Mouse (Mus musculus) heart, embryonic 13.5 days (tissue): ENCODE measurements around the gene Nrde2. TPM values are rescaled to one million over a fixed set of nuclear protein-coding genes. Genes with fewer than 3 reads are reported as not detected.
A peak's percentile ranks its signal among the peaks of the same experiment; 100 is the strongest.

Source experiments
- ATAC-seq: fragments of 200-750 bp; cut with Nextera tagmentation; 2 replicates; pipeline ENCODE4 v1.8.0; 2017; ENCODE audit warnings: moderate TSS enrichment; ENCODE audit not compliant: insufficient number of reproducible peaks, low FRiP score, low TSS enrichment; ENCODE audit errors: extremely low read depth
- H3K27ac ChIP-seq: fragments of 300-500 bp; sonication (generic); replicated peaks from 2 replicates; pipeline ENCODE4 v1.5.1; 2015; ENCODE audit warnings: moderate library complexity, mild to moderate bottlenecking, inconsistent platforms
- H3K27me3 ChIP-seq: fragments of 300-500 bp; sonication (generic); replicated peaks from 2 replicates; pipeline ENCODE4 v1.6.1; 2015; ENCODE audit warnings: mild to moderate bottlenecking, inconsistent platforms
- H3K36me3 ChIP-seq: fragments of 300-500 bp; sonication (generic); 2 replicates; pipeline ENCODE4 v1.6.1; 2015; ENCODE audit warnings: mild to moderate bottlenecking, inconsistent platforms
- H3K4me1 ChIP-seq: fragments of 300-500 bp; sonication (generic); 2 replicates; pipeline ENCODE4 v1.6.1; 2015; ENCODE audit warnings: inconsistent platforms
- H3K4me2 ChIP-seq: fragments of 300-500 bp; sonication (generic); 2 replicates; pipeline ENCODE4 v1.6.1; 2015; ENCODE audit warnings: inconsistent platforms, mild to moderate bottlenecking, moderate library complexity
- H3K4me3 ChIP-seq: fragments of 300-500 bp; sonication (generic); 2 replicates; pipeline ENCODE4 v1.5.1; 2015; ENCODE audit warnings: moderate library complexity, mild to moderate bottlenecking, inconsistent platforms
- H3K9ac ChIP-seq: fragments of 300-500 bp; sonication (generic); 2 replicates; pipeline ENCODE4 v1.6.1; 2015; ENCODE audit warnings: inconsistent platforms, mild to moderate bottlenecking, moderate library complexity
- H3K9me3 ChIP-seq: fragments of 300-500 bp; sonication (generic); 2 replicates; pipeline ENCODE4 v1.6.1; 2016; ENCODE audit warnings: inconsistent platforms
- WGBS: fragments of 180-500 bp; shearing (Covaris S2); methylation state at CpG from one replicate; pipeline ENCODE4 v1.1.7; 2015; ENCODE audit warnings: mixed read lengths; 5-methylcytosine and 5-hydroxymethylcytosine counted together
- polyA plus RNA-seq: library from polyadenylated mRNA; unstranded; fragments of >200 nt; fragmentation: Nextera tagmentation; extraction: Ambion mirVana; gene quantifications from 2 replicates; pipeline ENCODE4 v1.2.1, GENCODE M21; 2015

The Nrde2 gene
- polyA plus RNA-seq, 1 experiment from 2014 or later: 8.9 TPM

DNA sequence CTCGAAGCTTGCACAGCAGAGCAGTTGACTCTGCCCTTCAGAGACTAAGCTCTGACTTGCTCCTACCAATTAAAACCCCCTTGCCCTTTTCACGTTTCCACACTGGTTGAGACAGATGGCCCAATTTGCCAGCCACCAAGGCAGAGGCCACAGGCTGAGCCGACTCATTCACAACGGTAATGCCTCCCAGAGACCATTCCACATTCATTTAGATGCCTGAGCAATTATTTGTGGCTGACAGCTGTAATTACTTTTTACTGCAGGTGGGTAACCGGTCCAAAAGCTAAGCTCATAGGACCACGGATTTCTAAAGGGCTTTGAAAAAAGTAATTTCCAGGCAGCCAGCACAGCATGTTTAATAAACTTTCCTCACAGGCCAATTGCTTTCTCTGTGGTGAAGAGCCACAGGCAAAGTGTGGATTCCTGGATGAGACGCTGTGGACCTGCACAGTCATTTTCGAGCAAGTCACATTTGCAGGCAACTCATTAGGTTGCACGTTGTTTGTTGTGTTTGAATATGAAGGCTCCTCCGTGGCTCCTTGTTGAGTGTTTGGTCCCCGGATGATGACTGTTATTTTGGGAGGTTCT, 17.1 kb upstream of the Nrde2 start:
- 60% methylated on average over 11 of the region's 11 CpGs for WGBS

DNA sequence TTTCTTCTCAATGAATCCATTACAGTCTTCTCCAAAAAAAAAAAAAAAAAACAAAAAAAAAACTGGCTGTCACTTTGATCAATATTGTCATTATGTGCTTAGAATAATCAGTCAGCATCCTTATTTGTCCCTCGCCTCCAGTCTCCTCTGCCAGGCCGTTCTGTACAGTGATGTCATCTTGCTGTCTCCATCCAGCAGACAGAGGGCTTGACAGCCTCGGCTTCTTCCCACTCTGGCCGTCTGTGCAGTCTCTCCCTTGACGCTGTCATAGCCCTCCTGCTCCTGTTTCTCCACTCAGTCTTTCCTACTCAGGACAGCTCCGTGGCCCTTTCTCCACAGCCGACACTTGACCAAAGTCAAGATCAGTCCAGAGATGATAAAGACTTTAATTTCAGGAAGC, 13.0 kb upstream of the Nrde2 start:
- WGBS: 41% methylated on average over 7 of the region's 7 CpGs
- H3K4me3 ChIP-seq: no peak overlapping the region

More for the DNA sequence above, 17.1 kb upstream of the Nrde2 start:
- no peaks in the 10 kb centered on the region for H3K36me3 ChIP-seq
- H3K4me3 ChIP-seq: no peak overlapping the region
- no peak for ATAC-seq
- H3K4me1 ChIP-seq: no peaks in the 10 kb centered on the region
- no peaks in the 10 kb centered on the region for H3K27me3 ChIP-seq
- H3K27ac ChIP-seq: no peak overlapping the region
- H3K9me3 ChIP-seq: no peaks in the 10 kb centered on the region
- H3K9ac ChIP-seq: no peak overlapping the region
- H3K4me2 ChIP-seq: no peak overlapping the region

DNA sequence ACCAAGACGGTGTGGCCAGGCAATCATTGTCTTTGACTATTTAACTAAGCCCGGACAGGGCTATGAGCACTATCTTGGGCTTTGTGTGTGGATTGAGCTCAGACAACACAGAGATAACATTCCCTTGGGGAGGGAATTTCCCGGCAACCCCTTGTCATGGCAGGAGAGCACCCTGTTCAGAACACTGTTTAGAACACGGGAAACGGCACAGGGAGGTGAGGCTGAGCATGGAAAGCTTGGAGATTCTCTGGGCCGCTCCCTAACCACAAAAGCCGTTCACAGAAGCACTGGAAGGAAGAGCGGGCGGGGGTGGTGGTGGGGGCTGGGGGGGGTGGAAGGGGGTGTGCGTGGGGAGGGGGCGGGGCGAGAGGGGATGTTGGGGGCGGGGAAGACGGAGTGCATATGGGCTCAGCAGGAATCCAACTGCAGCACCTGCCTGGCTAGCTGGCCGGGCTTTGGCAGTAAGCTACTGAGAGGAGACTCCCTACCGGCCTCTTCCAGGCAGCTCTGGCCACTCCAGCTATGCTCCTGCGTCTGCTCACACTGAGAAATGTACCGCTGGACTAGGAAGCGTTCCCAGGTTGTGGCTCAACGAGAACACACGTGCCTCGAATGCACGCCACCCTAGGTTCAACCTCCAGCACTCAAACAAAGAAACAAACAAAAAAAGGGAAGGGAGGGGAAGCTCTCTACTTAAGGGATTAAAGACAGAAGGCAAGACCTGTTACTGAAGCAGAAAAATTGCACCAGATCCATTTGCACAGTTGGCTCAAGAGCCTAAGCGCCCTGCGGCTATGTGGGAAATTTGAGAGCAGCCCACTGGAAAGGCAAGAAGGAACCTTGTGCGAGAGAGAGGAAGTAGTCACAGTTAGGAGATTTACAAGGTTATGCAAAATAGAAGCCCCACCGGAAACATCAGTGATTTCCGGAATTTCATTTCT, 8.7 kb upstream of the Nrde2 start:
- H3K4me3 ChIP-seq: peak overlapping the region; percentile 46
- 10% methylated on average over 25 of the region's 28 CpGs for WGBS
- H3K9me3 ChIP-seq: no peaks in the 10 kb centered on the region
- peak overlapping the region; percentile 53; the same call in 1 of the 2 replicates for H3K27ac ChIP-seq
- peaks cover 11% of the 10 kb centered on the region for H3K4me1 ChIP-seq
- no peaks in the 10 kb centered on the region for H3K27me3 ChIP-seq
- H3K4me2 ChIP-seq: peak overlapping the region; percentile 74
- no peak; the same call in 1 of the 2 replicates for ATAC-seq
- peak overlapping the region; percentile 72 for H3K9ac ChIP-seq
- no peaks in the 10 kb centered on the region for H3K36me3 ChIP-seq

More for the DNA sequence above, 13.0 kb upstream of the Nrde2 start:
- Histone ChIP-seq H3K27me3 (no peaks in the 10 kb centered on the region), H3K9me3 (no peaks in the 10 kb centered on the region), H3K4me2 (no peak overlapping the region), H3K9ac (no peak overlapping the region), H3K27ac (no peak overlapping the region), H3K36me3 (no peaks in the 10 kb centered on the region), H3K4me1 (peaks cover 11% of the 10 kb centered on the region)
- no peak for ATAC-seq

DNA sequence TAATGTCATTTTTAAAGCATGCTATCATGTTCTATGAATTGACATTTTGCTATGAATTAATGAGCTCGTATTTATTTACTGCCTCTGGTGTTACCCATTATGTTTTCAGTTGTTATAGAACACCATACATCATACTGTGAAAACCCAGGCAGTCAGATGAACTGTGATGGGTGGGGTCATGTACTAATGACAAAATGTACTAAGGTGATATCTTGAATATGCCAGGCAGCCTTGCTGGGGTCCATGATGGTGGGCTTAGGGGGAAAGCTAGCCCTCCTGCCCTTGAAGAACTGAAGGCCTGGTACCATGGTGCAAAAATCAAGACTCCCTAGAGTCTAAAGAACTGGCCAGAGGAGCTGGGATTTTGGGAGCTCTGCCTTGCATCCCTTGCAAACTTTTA, 8.0 kb upstream of the Nrde2 start:
- peak overlapping the region; percentile 53; the same call in 1 of the 2 replicates for H3K27ac ChIP-seq
- H3K9ac ChIP-seq: peak overlapping the region; percentile 72
- ATAC-seq: no peak
- peak overlapping the region; percentile 46; the same call in 1 of the 2 replicates for H3K4me3 ChIP-seq
- H3K9me3 ChIP-seq: no peaks in the 10 kb centered on the region
- peak overlapping the region; percentile 74 for H3K4me2 ChIP-seq
- 88% methylated on average over 1 of the region's 1 CpGs for WGBS
- H3K4me1 ChIP-seq: peaks cover 11% of the 10 kb centered on the region
- no peaks in the 10 kb centered on the region for H3K36me3 ChIP-seq
- no peaks in the 10 kb centered on the region for H3K27me3 ChIP-seq

DNA sequence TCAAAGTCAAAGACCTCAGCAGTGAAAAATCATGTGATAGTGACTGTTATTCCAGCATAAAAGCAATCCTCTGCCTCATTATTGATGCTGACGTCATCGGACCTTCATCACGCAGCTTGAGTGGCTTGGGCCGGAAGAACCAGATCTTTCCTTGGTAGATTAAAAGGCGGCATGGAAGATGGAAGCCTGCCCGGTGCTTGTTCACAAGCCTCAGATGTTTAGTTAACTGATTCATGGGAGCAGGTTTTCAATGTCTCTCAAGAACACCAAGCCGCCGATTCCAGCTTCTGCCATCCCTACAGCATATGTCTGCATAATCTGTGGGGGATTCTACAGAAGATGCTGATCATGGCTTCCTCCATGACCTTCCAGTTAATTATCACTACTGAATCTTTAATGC, 7.5 kb upstream of the Nrde2 start:
- no peak overlapping the region for H3K4me2 ChIP-seq
- H3K27ac ChIP-seq: no peak overlapping the region
- no peaks in the 10 kb centered on the region for H3K36me3 ChIP-seq
- H3K4me3 ChIP-seq: no peak overlapping the region
- WGBS: 83% methylated on average over 8 of the region's 8 CpGs
- H3K4me1 ChIP-seq: peaks cover 11% of the 10 kb centered on the region
- H3K9me3 ChIP-seq: no peaks in the 10 kb centered on the region
- H3K9ac ChIP-seq: no peak overlapping the region
- no peak for ATAC-seq
- no peaks in the 10 kb centered on the region for H3K27me3 ChIP-seq

DNA sequence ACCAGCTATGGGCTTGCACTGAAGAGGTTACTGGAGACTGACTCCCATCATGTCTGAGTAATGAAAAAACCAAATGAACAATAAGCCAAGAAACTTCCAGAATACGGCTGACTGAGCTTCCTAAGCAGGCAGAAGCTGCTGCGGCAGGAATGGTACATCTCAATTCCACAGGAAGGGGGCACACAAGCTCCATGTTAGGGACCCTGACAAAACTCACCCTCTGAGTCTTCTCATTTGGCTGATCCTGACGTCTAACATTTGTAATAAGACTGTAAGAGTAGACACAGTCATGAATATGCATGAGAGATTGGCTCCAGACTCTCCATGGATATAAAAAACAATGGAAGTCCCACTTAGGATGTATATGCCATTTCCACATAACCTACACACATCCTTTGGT, 6.7 kb upstream of the Nrde2 start:
- ATAC-seq: peak; percentile 25; the same call in 1 of the 2 replicates

DNA sequence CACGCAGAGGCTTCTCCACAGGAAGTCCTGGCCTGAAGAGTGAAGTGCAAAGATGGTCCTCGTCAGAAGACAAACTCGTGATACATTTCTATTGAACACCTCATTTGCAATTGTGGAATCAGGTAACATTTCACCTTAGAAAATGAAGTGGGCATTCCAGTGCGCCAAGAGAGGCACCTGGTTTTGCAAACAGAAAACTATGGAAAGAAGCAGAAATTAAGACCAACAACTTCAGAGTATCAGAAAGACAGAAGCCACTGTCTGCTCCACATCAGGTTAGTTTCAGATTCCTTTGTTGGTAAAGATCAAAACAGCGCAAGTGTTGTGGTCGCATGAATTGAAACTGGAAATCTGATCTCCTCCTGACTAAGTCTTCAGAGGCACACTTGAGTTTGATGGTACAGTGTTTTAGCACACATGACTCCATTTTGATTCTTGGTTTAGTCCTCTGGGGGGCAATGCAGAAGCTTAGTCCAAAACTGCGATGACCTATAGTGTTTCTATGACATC, 5.6 kb upstream of the Nrde2 start:
- WGBS: 63% methylated on average over 7 of the region's 7 CpGs

More for the DNA sequence above, 6.7 kb upstream of the Nrde2 start:
- no peaks in the 10 kb centered on the region for H3K36me3 ChIP-seq
- H3K9ac ChIP-seq: no peak overlapping the region
- H3K4me2 ChIP-seq: no peak overlapping the region
- no peaks in the 10 kb centered on the region for H3K27me3 ChIP-seq
- H3K9me3 ChIP-seq: no peaks in the 10 kb centered on the region
- WGBS: 22% methylated on average over 3 of the region's 3 CpGs
- no peak overlapping the region for H3K27ac ChIP-seq
- H3K4me1 ChIP-seq: peaks cover 11% of the 10 kb centered on the region
- no peak overlapping the region for H3K4me3 ChIP-seq

DNA sequence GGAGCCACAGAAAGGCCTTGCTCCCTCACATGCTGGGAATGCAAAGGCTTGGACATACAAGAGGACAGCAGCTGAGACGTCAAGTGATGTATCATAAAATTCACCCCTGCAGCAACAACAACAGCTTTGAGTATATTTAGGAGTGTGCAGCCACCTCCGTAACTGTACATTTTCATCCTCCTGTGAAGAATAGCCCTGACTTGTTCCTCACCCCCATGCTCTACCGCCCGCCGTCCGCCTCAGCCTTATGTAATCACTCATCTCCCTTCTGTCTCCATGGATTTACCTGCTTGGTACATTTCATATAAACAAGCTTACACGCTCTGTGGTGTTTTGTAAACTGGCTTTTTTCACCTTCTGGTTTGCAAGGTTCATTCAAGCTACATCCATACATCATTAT, 7.0 kb downstream of the Nrde2 start:
- ATAC-seq: no peak
- Histone ChIP-seq H3K4me3 (no peak overlapping the region), H3K9me3 (no peaks in the 10 kb centered on the region), H3K4me2 (no peak overlapping the region), H3K9ac (no peak overlapping the region), H3K4me1 (no peaks in the 10 kb centered on the region), H3K27me3 (no peaks in the 10 kb centered on the region), H3K36me3 (peaks cover 43% of the 10 kb centered on the region), H3K27ac (no peak overlapping the region)
- 92% methylated on average over 7 of the region's 7 CpGs for WGBS

More for the DNA sequence above, 5.6 kb upstream of the Nrde2 start:
- Histone ChIP-seq H3K4me3 (no peak overlapping the region), H3K4me1 (peaks cover 11% of the 10 kb centered on the region), H3K9ac (no peak overlapping the region), H3K36me3 (no peaks in the 10 kb centered on the region), H3K4me2 (no peak overlapping the region), H3K27ac (no peak overlapping the region), H3K27me3 (no peaks in the 10 kb centered on the region), H3K9me3 (no peaks in the 10 kb centered on the region)
- ATAC-seq: no peak

DNA sequence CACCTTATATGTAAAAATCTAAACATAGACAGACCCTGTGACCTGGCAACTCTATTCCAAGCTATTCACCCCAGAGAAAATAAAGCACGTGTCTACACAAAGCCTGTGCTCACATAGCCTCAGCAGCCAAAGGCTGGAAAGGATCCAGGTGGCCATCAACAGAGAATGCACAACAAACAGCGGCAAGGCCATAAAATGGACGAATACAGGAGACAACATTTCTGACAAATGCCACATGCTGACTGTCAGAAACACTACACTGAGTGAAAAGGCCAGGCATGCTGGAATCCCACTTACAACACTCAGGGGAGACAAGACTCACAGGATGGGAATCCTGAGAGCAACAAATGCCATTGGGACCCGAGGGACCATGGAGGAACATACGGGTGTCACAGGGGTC, 15.2 kb downstream of the Nrde2 start:
- WGBS: 72% methylated on average over 5 of the region's 5 CpGs
- no peak overlapping the region for H3K9ac ChIP-seq
- ATAC-seq: no peak

DNA sequence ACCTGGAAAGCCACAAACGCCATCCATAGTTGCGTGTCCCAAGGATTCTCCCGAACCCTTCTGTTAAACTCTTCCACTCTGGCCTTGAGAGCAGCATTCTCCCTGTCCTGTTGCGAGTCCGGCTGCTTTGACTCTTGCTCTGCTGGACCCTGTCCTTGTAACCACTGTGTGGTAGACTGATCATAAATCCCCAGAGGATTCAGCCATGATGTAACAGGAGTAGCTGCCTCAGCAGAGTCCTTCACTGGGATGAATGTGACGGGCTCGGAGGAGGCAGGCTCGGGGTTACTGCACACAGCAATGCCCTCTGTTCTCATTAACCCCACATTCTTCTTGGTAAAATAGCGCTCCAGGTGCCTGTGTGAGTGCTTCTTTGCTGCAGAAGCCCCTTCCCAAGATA, 15.7 kb downstream of the Nrde2 start:
- WGBS: 86% methylated on average over 9 of the region's 9 CpGs
- Histone ChIP-seq H3K36me3 (peaks cover 97% of the 10 kb centered on the region), H3K4me1 (no peaks in the 10 kb centered on the region; the same call in 1 of the 2 replicates), H3K9ac (no peak overlapping the region), H3K9me3 (no peaks in the 10 kb centered on the region), H3K4me2 (no peak overlapping the region), H3K27me3 (no peaks in the 10 kb centered on the region), H3K27ac (no peak overlapping the region), H3K4me3 (no peak overlapping the region)
- no peak for ATAC-seq

More for the DNA sequence above, 15.2 kb downstream of the Nrde2 start:
- Histone ChIP-seq H3K4me3 (no peak overlapping the region), H3K4me1 (no peaks in the 10 kb centered on the region; the same call in 1 of the 2 replicates), H3K36me3 (peaks cover 97% of the 10 kb centered on the region), H3K27me3 (no peaks in the 10 kb centered on the region), H3K4me2 (no peak overlapping the region), H3K27ac (no peak overlapping the region), H3K9me3 (no peaks in the 10 kb centered on the region)

DNA sequence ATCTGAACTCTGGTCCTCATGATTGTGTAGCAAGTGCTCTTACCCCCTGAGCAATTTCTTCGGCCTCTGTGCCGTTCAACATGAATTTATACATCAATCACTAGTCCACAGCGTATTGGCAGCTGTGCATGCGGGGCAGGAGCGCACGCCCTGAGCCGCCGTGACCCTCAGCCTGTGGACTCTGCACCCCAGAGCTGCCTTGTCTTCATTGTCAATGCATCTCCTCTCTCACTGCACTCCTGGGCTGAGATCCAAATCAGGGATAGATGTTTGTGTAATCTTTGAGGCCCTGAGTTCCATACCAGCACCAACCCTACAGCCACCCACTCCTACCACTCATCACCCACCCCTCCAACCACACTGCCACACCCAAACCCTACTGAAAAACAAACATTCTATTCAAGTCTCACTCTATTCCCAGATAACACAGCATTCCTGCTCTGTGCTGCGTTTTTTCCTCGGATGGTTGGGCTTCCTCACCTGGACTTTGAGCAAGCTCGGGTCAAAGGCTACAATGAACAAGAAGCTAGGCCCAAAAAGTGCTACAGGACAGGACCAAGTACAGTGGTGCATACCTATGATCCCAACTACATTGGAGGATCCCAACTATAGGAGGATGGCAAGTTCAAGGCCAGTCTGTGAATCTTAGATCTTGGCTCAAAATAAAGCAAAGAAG, 16.5 kb downstream of the Nrde2 start:
- 80% methylated on average over 11 of the region's 11 CpGs for WGBS

More for the DNA sequence above, 16.5 kb downstream of the Nrde2 start:
- Histone ChIP-seq H3K4me3 (no peak overlapping the region), H3K9ac (no peak overlapping the region), H3K27me3 (no peaks in the 10 kb centered on the region), H3K27ac (no peak overlapping the region), H3K4me2 (no peak overlapping the region), H3K9me3 (no peaks in the 10 kb centered on the region), H3K36me3 (peaks cover 97% of the 10 kb centered on the region), H3K4me1 (no peaks in the 10 kb centered on the region; the same call in 1 of the 2 replicates)
- no peak for ATAC-seq
